Mouse (Mus musculus) MEL (cell line): ENCODE measurements at regions not wholly inside any gene's neighbourhood (a gene's known extent, or its start where the extent isn't known, plus 50 kb on each side); places are given as distances from the start of the nearest gene placed in this dataset.

ENCODE experiments used
- CTCF ChIP-seq, 3 experiments: IDR thresholded peaks in 2 of 3; conservative IDR thresholded peaks in 1 of 3; 2 replicates each; pipeline ENCODE4 v1.5.1; 2011 to 2012; ENCODE audit warnings: low read length in 3 of 3, low read depth in 2 of 3, mild to moderate bottlenecking in 2 of 3, improper control_type of control experiment in 1 of 3, inconsistent platforms in 1 of 3, mixed read lengths in 1 of 3, moderate library complexity in 1 of 3; ENCODE audit not compliant: control insufficient read depth in 1 of 3, insufficient read depth in 1 of 3, poor library complexity in 1 of 3, severe bottlenecking in 1 of 3
- EP300 ChIP-seq, 2 experiments: IDR thresholded peaks; 2 replicates each; pipeline ENCODE4 v1.6.1; 2011; ENCODE audit warnings: improper control_type of control experiment in 2 of 2, low read length in 2 of 2, low read depth in 1 of 2, mild to moderate bottlenecking in 1 of 2
- POLR2A ChIP-seq, 2 experiments: IDR thresholded peaks; 2 replicates each; pipeline ENCODE4 v1.6.1; 2011 to 2012; ENCODE audit warnings: low read length in 2 of 2, mild to moderate bottlenecking in 2 of 2, control low read depth in 1 of 2, improper control_type of control experiment in 1 of 2, low read depth in 1 of 2, moderate library complexity in 1 of 2; ENCODE audit not compliant: control insufficient read depth in 1 of 2, insufficient read depth in 1 of 2, poor library complexity in 1 of 2
- RCOR1 ChIP-seq: IDR thresholded peaks from 2 replicates; pipeline ENCODE4 v1.6.1; 2012; ENCODE audit warnings: low read depth, mild to moderate bottlenecking, inconsistent platforms, low read length, improper control_type of control experiment
- SIN3A ChIP-seq: IDR thresholded peaks from 2 replicates; pipeline ENCODE4 v1.6.1; 2012; ENCODE audit warnings: low read length, improper control_type of control experiment, inconsistent platforms

GRCm38 (mm10) chr10:14287551-14287950, 257.9 kb downstream of the Adgrg6 start:
- no peak for TF ChIP-seq CTCF (IDR thresholded peaks at IDR 0.05 in 2 of 3, conservative IDR thresholded peaks at IDR 0.05 in 1 of 3; ENCODE audit: control insufficient read depth in 1 of 3, insufficient read depth in 1 of 3, low read depth in 2 of 3, low read length in 3 of 3, poor library complexity in 1 of 3, severe bottlenecking in 1 of 3)
- TF ChIP-seq RCOR1, result no peak
- no peak for TF ChIP-seq SIN3A
- no peak for TF ChIP-seq POLR2A (IDR thresholded peaks at IDR 0.05; ENCODE audit: control insufficient read depth in 1 of 2, insufficient read depth in 1 of 2, low read depth in 1 of 2, low read length in 2 of 2, poor library complexity in 1 of 2)
- TF ChIP-seq EP300 (IDR thresholded peaks at IDR 0.05; ENCODE audit: low read depth in 1 of 2, low read length in 2 of 2), result no peak
